Mouse (Mus musculus) kidney, adult 2 months (tissue): Measurements from ENCODE around the gene Trim24.

Experiments used
- CTCF ChIP-seq: fragments of 200-500 bp; conservative IDR thresholded peaks from 2 replicates; pipeline ENCODE4 v1.5.1; 2011; ENCODE audit warnings: low read depth, mild to moderate bottlenecking, control low read depth, low read length, moderate library complexity, mixed read lengths; ENCODE audit not compliant: insufficient read depth, insufficient read length
- POLR2A ChIP-seq: fragments of 200-500 bp; IDR thresholded peaks from one replicate; pipeline ENCODE4 v1.6.1; 2011; ENCODE audit warnings: low read depth, low read length, control low read depth

GRCm38 (mm10) chr6:37901791-37902190 lies 31.2 kb downstream of the Trim24 start:
- TF ChIP-seq CTCF (no peak), POLR2A (no peak)
